ENCODE assay signal across 8 mouse cellular contexts in genomic region chr2:118861454-118862339, GRCm38 (mm10). TPM values are rescaled to one million over a fixed set of nuclear protein-coding genes. Genes with fewer than 3 reads are reported as not detected.
DNase-seq lines count a peak whose midpoint lies in the region; ATAC-seq lines count a peak whose summit lies in the region.

TSS of gene Ivd (plus strand) at chr2:118861954.

- intact Hi-C loops in gastrocnemius, postnatal 14 days (cut with DNase I; ENCODE audit: low total_unique reads), result no loop called here
- intact Hi-C loops in left cerebral cortex, postnatal 10 days (cut with DNase I), result no loop called here

- DNase-seq in adrenal gland, adult (ENCODE audit: inconsistent age in 2 of 2, low spot score in 1 of 2), result peak; percentile 94 to 98
- peak; percentile 98 for DNase-seq in embryo, embryonic 10.5 days (ENCODE audit: low spot score)
- DNase-seq in gastrocnemius, postnatal 14 days, result peak; percentile 91
- peak; percentile 92 to 93 for DNase-seq in left cerebral cortex, postnatal 10 days (ENCODE audit: extremely low spot score in 1 of 2, low spot score in 2 of 2)
- DNase-seq in right cerebral cortex, postnatal 25 days, result peak; percentile 89
- DNase-seq in urinary bladder, postnatal 4 days (ENCODE audit: low spot score in 2 of 2), result peak; percentile 83 to 92

- peak; percentile 100 for ATAC-seq in inflammation-experienced regulatory T-cells, adult 6 months
- ATAC-seq in megakaryocyte-erythroid progenitor cell, adult 5-6 weeks (replicated peaks; ENCODE audit: low FRiP score, low TSS enrichment, poor library complexity, severe bottlenecking), result peak; percentile 100

RNA-seq across cellular contexts. Expression of gene Ivd, which starts in this region (rescaled TPM):
- 10 to 100 TPM; 68.8 to 85.3 TPM for total RNA-seq in gastrocnemius, postnatal 14 days (2021)
- 10 to 100 TPM; 33.1 to 71.6 (median 60.8) TPM for polyA plus RNA-seq in inflammation-experienced regulatory T-cells, adult 6 months (2017; shearing (Covaris generic))
- total RNA-seq in left cerebral cortex, postnatal 10 days (2021), result 10 to 100 TPM; 63.1 to 70.0 TPM
- total RNA-seq in megakaryocyte-erythroid progenitor cell, adult 5-6 weeks (2014; fragmentation: Nextera tagmentation), result 17.9 and 24.0 TPM in 2 replicates
- total RNA-seq in megakaryocyte-erythroid progenitor cell, adult 5-6 weeks (2017), result 15.7 and 30.3 TPM in 2 replicates

Comparison
In these comparisons a context has a peak if more than half of its experiments do, and no peak if none do; other contexts are left out.
1. Peak in every context shown above with its lines: DNase-seq and ATAC-seq.